Mouse (Mus musculus): ENCODE data around the gene Auts2. TPM values are rescaled to one million over a fixed set of nuclear protein-coding genes. Genes with fewer than 3 reads are reported as not detected.

Gene Auts2
- polyA plus RNA-seq, 1 experiment from 2014 or later = 34.5 TPM

DNA sequence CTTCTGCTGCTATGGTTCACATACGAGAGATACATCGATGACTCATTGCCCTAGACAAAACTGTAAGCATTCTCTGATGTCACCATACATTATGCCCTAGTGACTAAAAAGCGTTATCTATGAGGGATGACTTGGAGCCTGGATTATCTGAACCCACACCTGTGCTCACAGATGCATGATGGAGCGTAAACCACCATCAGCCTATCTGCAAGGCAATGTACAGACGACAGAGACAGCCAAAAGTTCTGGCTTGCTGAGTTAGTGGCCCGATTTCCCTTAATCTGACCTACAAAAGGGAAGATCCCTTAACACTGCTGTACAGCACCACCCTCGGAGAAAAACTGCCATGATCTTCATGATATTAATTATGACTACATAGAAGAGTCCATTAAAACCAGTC is 245.8 kb downstream of the Auts2 start:
- no peak overlapping the region for H3K9ac ChIP-seq (ENCODE audit: low read length)
- no peak overlapping the region for H3K4me2 ChIP-seq (ENCODE audit: low read length)
- H3K27ac ChIP-seq (ENCODE audit: low read depth, low read length) = no peak overlapping the region
- no peaks in the 10 kb centered on the region for H3K36me3 ChIP-seq (ENCODE audit: control insufficient read depth, insufficient read depth, low read length)
- no peaks in the 10 kb centered on the region for H3K27me3 ChIP-seq (replicated peaks; ENCODE audit: control insufficient read depth, insufficient read depth, low read length)
- no peak for DNase-seq (ENCODE audit: low spot score)
- no peak for ATAC-seq
- H3K4me3 ChIP-seq (ENCODE audit: low read depth, low read length) = no peak overlapping the region
- 93% methylated on average over 7 of the region's 7 CpGs for WGBS
- no peaks in the 10 kb centered on the region for H3K9me3 ChIP-seq (replicated peaks; ENCODE audit: control insufficient read depth, low read length)
- peaks cover 41% of the 10 kb centered on the region for H3K4me1 ChIP-seq (ENCODE audit: control insufficient read depth, insufficient read depth, low read length)

DNA sequence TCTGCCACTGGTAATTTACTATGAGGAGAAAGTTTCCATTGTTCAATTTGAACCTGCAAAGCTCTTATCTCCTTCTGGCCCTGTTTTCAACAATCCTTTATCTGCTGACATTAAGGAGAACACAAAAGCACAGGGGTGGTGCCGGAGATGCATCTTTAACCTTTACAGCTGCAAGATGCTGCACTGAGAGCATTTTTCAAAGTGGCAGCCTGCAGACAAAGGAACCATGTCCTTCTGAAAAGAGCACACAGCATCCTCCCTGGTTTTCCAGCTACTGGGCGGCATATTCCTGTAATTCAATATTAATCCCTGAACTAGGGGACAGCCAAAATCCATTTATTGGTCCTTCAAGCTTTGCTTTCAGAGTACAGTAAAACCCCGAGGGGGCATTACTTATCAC is 248.7 kb downstream of the Auts2 start:
- no peak overlapping the region for H3K4me2 ChIP-seq (ENCODE audit: low read length)
- H3K27ac ChIP-seq (ENCODE audit: low read depth, low read length) = no peak overlapping the region
- H3K4me3 ChIP-seq (ENCODE audit: low read depth, low read length) = no peak overlapping the region
- H3K36me3 ChIP-seq (ENCODE audit: control insufficient read depth, insufficient read depth, low read length) = no peaks in the 10 kb centered on the region
- 34% methylated on average over 3 of the region's 3 CpGs for WGBS
- H3K4me1 ChIP-seq (ENCODE audit: control insufficient read depth, insufficient read depth, low read length) = peaks cover 57% of the 10 kb centered on the region
- no peaks in the 10 kb centered on the region for H3K27me3 ChIP-seq (replicated peaks; ENCODE audit: control insufficient read depth, insufficient read depth, low read length)
- H3K9ac ChIP-seq (ENCODE audit: low read length) = peak overlapping the region; percentile 18; the same call in 1 of the 2 replicates
- peak; percentile 34 for DNase-seq (ENCODE audit: low spot score)
- no peaks in the 10 kb centered on the region for H3K9me3 ChIP-seq (replicated peaks; ENCODE audit: control insufficient read depth, low read length)
- ATAC-seq = no peak

DNA sequence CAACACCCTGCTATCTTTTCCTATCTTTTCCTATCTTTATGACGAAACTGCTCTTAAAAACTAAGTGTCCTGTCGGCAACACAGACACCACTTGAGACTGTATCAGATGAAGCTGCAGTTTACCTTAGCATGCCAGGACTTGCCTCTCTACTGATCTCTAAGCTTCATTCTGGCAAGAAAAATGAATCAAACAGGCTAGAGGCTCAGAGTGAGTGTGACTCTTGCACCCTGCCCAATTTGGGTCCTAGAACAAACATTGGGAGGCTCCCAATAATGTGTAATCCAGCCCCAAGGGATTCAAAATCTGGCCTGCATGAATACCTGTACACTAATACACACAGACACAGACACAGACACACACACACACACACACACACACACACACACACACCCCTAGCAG is 250.2 kb downstream of the Auts2 start:
- no peaks in the 10 kb centered on the region for H3K36me3 ChIP-seq (ENCODE audit: control insufficient read depth, insufficient read depth, low read length)
- no peaks in the 10 kb centered on the region for H3K9me3 ChIP-seq (replicated peaks; ENCODE audit: control insufficient read depth, low read length)
- 85% methylated on average over 2 of the region's 2 CpGs for WGBS
- H3K27me3 ChIP-seq (replicated peaks; ENCODE audit: control insufficient read depth, insufficient read depth, low read length) = no peaks in the 10 kb centered on the region
- no peak overlapping the region for H3K27ac ChIP-seq (ENCODE audit: low read depth, low read length)
- H3K4me2 ChIP-seq (ENCODE audit: low read length) = no peak overlapping the region
- no peak overlapping the region for H3K4me3 ChIP-seq (ENCODE audit: low read depth, low read length)
- ATAC-seq (no peak), DNase-seq (ENCODE audit: low spot score) (no peak)
- H3K4me1 ChIP-seq (ENCODE audit: control insufficient read depth, insufficient read depth, low read length) = peaks cover 52% of the 10 kb centered on the region
- no peak overlapping the region for H3K9ac ChIP-seq (ENCODE audit: low read length)

DNA sequence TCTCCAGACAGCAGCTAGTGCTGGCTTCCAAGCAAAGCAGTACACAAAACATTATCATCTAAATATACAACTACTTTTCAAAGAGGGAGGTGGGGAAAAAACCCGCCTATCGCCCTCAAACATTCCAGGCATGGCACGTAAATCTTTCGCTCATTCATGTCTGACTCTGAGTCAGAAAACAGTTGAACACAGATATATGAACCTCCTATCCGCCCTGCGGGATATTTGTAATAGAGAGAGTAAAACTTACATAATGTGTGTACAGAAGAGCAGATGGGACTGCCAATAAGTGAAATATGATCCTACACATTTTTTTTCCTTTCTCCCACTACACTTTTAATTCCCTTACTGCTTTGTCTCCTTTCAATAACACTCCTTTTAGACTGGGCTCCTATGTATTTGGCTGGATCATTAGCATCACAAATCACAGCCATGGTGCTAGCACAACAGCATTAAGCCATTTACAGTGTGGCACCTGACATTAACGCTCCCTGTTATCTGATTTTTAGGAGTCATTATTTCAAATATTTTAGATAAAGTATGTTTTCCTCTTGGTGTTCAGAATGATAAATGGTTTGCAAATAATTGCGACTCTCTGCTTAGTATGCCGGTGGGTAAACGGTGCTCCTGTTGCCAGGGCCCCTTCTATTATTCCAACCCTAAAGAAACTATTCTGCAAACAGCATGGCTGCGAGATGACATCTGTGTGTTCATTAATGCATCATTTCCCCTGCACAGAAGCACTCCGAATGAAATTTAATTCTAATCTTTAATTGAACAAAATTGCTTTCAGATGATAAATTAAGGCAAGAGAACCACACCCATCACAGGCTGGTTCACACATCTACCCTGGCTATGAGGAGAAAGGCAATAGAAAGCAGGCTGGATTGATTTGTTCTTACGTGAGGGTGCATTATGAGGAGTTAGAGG is 252.3 kb downstream of the Auts2 start:
- Histone ChIP-seq H3K4me2 (ENCODE audit: low read length) (peak overlapping the region; percentile 36), H3K4me3 (ENCODE audit: low read depth, low read length) (no peak overlapping the region), H3K9ac (ENCODE audit: low read length) (peak overlapping the region; percentile 14; the same call in 1 of the 2 replicates), H3K27ac (ENCODE audit: low read depth, low read length) (peak overlapping the region; percentile 56), H3K4me1 (ENCODE audit: control insufficient read depth, insufficient read depth, low read length) (peaks cover 52% of the 10 kb centered on the region), H3K9me3 (replicated peaks; ENCODE audit: control insufficient read depth, low read length) (no peaks in the 10 kb centered on the region), H3K27me3 (replicated peaks; ENCODE audit: control insufficient read depth, insufficient read depth, low read length) (no peaks in the 10 kb centered on the region), H3K36me3 (ENCODE audit: control insufficient read depth, insufficient read depth, low read length) (no peaks in the 10 kb centered on the region)
- 3% methylated on average over 13 of the region's 13 CpGs for WGBS
- ATAC-seq (peak; percentile 85), DNase-seq (ENCODE audit: low spot score) (peak; percentile 84)

DNA sequence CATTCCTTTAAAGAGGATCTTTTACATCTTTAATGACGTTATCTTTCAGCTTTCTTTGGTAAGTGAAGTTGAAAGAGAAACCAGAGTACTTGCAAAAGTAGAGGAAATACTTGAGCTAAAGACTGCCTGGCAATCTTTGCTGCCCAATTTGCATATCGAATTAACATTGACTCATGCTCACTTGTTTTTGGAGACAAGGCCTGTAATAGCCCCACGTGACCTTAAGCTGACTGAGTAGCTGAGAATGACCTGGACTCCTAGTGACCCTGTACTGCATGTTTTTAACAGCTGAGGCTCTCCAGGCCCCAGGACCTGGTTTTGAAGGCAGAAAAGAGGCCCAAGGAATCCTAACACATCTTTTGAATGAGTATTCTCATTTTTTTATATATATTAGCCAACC is 259.4 kb downstream of the Auts2 start:
- H3K9ac ChIP-seq (ENCODE audit: low read length) = no peak overlapping the region
- no peaks in the 10 kb centered on the region for H3K36me3 ChIP-seq (ENCODE audit: control insufficient read depth, insufficient read depth, low read length)
- no peak overlapping the region for H3K27ac ChIP-seq (ENCODE audit: low read depth, low read length)
- no peaks in the 10 kb centered on the region for H3K27me3 ChIP-seq (replicated peaks; ENCODE audit: control insufficient read depth, insufficient read depth, low read length)
- no peak for ATAC-seq
- H3K4me2 ChIP-seq (ENCODE audit: low read length) = no peak overlapping the region
- H3K4me3 ChIP-seq (ENCODE audit: low read depth, low read length) = no peak overlapping the region
- no peak for DNase-seq (ENCODE audit: low spot score)
- 64% methylated on average over 3 of the region's 3 CpGs for WGBS
- peaks cover 12% of the 10 kb centered on the region for H3K4me1 ChIP-seq (ENCODE audit: control insufficient read depth, insufficient read depth, low read length)
- H3K9me3 ChIP-seq (replicated peaks; ENCODE audit: control insufficient read depth, low read length) = no peaks in the 10 kb centered on the region

DNA sequence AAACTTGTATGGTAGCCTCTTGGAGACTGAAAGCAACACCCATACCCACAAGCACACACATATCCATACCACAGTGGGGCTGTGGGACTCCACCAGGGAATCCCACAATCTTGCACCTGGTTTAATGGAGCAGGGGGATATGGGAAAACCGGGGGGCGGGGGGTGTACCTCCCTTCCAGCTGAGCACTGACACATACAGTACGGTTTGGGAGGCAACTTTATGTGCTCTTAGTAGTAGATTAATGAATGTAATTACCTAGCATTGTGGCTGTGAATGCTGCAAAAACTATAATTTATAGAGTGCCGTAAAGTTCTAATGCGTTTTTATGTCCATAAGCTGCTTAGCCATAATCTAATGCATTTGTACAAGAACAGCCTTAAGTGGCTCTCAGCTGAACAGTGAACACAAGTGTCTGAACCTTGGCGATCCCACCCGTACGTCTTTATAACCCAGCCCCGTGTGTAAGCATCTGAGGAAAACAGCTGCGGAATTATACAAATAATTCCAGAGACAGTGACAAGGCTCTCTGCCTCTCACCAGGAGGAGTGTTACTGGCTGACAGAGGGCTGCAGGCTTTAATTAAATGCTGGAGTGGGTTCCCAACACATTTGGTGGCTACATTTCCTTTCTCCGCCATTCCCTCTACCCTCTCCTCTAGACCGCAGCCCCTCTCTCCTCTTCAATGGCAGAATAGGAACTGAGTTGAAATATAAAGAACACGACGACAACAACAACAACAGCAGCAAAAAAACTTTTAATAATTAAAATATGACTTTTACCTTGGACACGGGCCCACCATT is 268.8 kb downstream of the Auts2 start:
- H3K9me3 ChIP-seq (replicated peaks; ENCODE audit: control insufficient read depth, low read length) = no peaks in the 10 kb centered on the region
- DNase-seq (ENCODE audit: low spot score) (peak; percentile 63), ATAC-seq (peak; percentile 81)
- no peaks in the 10 kb centered on the region for H3K27me3 ChIP-seq (replicated peaks; ENCODE audit: control insufficient read depth, insufficient read depth, low read length)
- H3K4me3 ChIP-seq (ENCODE audit: low read depth, low read length) = no peak overlapping the region
- no peaks in the 10 kb centered on the region for H3K36me3 ChIP-seq (ENCODE audit: control insufficient read depth, insufficient read depth, low read length)
- H3K9ac ChIP-seq (ENCODE audit: low read length) = no peak overlapping the region
- H3K4me2 ChIP-seq (ENCODE audit: low read length) = no peak overlapping the region
- peaks cover 31% of the 10 kb centered on the region for H3K4me1 ChIP-seq (ENCODE audit: control insufficient read depth, insufficient read depth, low read length)
- no peak overlapping the region for H3K27ac ChIP-seq (ENCODE audit: low read depth, low read length)
- 66% methylated on average over 15 of the region's 15 CpGs for WGBS

DNA sequence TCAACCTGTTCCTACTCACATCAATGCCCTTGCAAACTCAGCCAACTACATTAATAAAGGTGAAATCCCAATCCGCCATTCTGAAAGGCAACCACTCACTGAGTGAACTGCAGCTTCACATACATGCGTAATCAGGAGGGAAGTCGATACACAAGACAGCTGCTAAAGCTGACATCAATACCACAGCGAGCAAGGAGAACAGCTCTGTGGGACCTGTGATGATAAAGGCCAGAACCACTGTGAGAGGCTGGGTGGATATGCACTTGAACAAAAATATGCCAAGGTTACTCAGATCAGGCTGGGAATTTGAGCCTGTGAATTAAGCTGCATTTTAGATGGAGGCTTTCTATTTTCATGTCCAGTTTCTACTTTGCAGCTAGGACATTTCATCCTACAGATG is 271.0 kb downstream of the Auts2 start:
- H3K27me3 ChIP-seq (replicated peaks; ENCODE audit: control insufficient read depth, insufficient read depth, low read length) = no peaks in the 10 kb centered on the region
- no peaks in the 10 kb centered on the region for H3K9me3 ChIP-seq (replicated peaks; ENCODE audit: control insufficient read depth, low read length)
- H3K4me3 ChIP-seq (ENCODE audit: low read depth, low read length) = no peak overlapping the region
- WGBS = 71% methylated on average over 4 of the region's 4 CpGs
- no peaks in the 10 kb centered on the region for H3K36me3 ChIP-seq (ENCODE audit: control insufficient read depth, insufficient read depth, low read length)
- H3K9ac ChIP-seq (ENCODE audit: low read length) = no peak overlapping the region
- no peak overlapping the region for H3K4me2 ChIP-seq (ENCODE audit: low read length)
- H3K4me1 ChIP-seq (ENCODE audit: control insufficient read depth, insufficient read depth, low read length) = peaks cover 38% of the 10 kb centered on the region
- ATAC-seq (no peak), DNase-seq (ENCODE audit: low spot score) (no peak)
- no peak overlapping the region for H3K27ac ChIP-seq (ENCODE audit: low read depth, low read length)

DNA sequence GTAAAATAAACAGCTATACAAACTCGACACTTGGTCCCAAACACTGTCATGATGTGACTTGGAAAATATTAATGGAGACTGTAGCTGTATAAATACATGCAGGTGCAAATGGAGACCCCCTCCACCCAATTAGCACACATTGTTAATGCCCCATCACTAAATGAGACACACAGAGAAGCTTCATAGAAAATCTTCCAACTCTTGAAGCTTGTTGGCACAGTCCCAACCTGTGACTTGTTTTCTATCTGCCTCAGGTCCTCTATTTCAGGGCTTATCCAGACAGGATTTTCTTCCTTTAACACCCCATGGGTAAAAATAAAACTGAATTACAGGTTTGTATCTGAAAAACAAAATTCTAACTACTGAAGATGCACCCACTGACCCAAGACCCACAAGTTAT is 272.2 kb downstream of the Auts2 start:
- H3K4me3 ChIP-seq (ENCODE audit: low read depth, low read length) = no peak overlapping the region
- H3K27me3 ChIP-seq (replicated peaks; ENCODE audit: control insufficient read depth, insufficient read depth, low read length) = no peaks in the 10 kb centered on the region
- DNase-seq (ENCODE audit: low spot score) (peak; percentile 51), ATAC-seq (no peak)
- no peaks in the 10 kb centered on the region for H3K36me3 ChIP-seq (ENCODE audit: control insufficient read depth, insufficient read depth, low read length)
- no peak overlapping the region for H3K9ac ChIP-seq (ENCODE audit: low read length)
- no peaks in the 10 kb centered on the region for H3K9me3 ChIP-seq (replicated peaks; ENCODE audit: control insufficient read depth, low read length)
- H3K4me1 ChIP-seq (ENCODE audit: control insufficient read depth, insufficient read depth, low read length) = peaks cover 42% of the 10 kb centered on the region
- H3K4me2 ChIP-seq (ENCODE audit: low read length) = no peak overlapping the region
- 38% methylated on average over 1 of the region's 1 CpGs for WGBS
- H3K27ac ChIP-seq (ENCODE audit: low read depth, low read length) = no peak overlapping the region

DNA sequence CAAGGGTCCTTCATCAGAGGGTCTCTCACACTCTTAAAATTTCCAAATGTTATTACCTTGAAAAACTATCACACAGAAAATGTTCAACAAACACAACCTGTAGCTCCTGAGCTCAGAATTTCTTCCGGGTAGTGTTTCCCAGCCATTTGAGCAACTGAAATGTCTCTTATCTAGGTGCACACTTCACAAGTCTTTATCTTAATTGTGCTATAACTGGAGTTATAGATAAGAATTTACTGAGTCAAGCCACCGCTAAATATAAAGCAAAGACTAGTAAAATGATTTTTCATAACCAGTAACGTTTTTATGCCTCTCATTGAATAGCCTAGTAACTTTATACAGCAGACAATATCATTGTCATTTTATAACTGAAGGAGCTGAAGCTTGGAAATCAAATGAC is 273.1 kb downstream of the Auts2 start:
- H3K36me3 ChIP-seq (ENCODE audit: control insufficient read depth, insufficient read depth, low read length) = no peaks in the 10 kb centered on the region
- DNase-seq (ENCODE audit: low spot score) (no peak), ATAC-seq (no peak)
- no peak overlapping the region for H3K27ac ChIP-seq (ENCODE audit: low read depth, low read length)
- H3K4me1 ChIP-seq (ENCODE audit: control insufficient read depth, insufficient read depth, low read length) = peaks cover 47% of the 10 kb centered on the region
- no peak overlapping the region for H3K4me2 ChIP-seq (ENCODE audit: low read length)
- H3K27me3 ChIP-seq (replicated peaks; ENCODE audit: control insufficient read depth, insufficient read depth, low read length) = no peaks in the 10 kb centered on the region
- H3K9me3 ChIP-seq (replicated peaks; ENCODE audit: control insufficient read depth, low read length) = no peaks in the 10 kb centered on the region
- no peak overlapping the region for H3K9ac ChIP-seq (ENCODE audit: low read length)
- 93% methylated on average over 3 of the region's 3 CpGs for WGBS
- no peak overlapping the region for H3K4me3 ChIP-seq (ENCODE audit: low read depth, low read length)
